Mouse (Mus musculus): ENCODE data around the gene Gm49393. TPM values are rescaled to one million over a fixed set of nuclear protein-coding genes. Genes with fewer than 3 reads are reported as not detected.
"Not testable (repeated sequence)": the region's sequence is repeated elsewhere in the genome, so short reads cannot be mapped to it uniquely, and the experiment has no call there.

Gene Gm49393
- not detected in 2 replicates for polyA plus RNA-seq (2012; rRNA removed)

- H3K36me3 ChIP-seq (ENCODE audit: control insufficient read depth, insufficient read depth, low read length); DNase-seq; H3K4me3 ChIP-seq (ENCODE audit: control insufficient read depth, insufficient read depth, low read length); H3K4me1 ChIP-seq (replicated peaks; ENCODE audit: control insufficient read depth, insufficient read depth, low read length); H3K27me3 ChIP-seq (ENCODE audit: control insufficient read depth, insufficient read depth, low read length); H3K27ac ChIP-seq (ENCODE audit: control insufficient read depth, insufficient read depth, low read length): not testable (repeated sequence)
- 67% methylated on average over 2 of the region's 2 CpGs for WGBS
These were observed at the start of gene Gm49393 for GRCm38 (mm10) chr13:60935490-60935889. Gm49393 (minus strand) TSS chr13:60935590.

DNA sequence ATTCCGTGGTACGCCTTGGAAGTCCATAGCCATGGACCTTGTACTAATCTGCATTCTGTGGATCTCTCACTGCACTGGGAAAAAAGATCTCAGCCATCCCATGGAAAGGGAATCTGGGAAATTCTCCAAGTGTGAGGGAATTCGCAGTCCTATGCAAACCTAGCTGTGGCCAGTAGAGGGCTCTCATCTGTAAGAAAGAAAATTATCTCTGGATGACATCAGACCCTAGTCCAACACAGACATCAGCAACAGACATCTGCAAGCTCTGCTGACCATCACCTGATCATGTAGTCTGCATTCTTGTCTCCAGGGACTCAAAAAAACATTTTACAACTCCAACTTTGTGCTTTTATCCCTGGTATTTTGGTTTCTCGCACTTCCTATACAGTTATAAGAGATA lies 36.9 kb upstream of the Gm49393 start:
- not testable (repeated sequence) for H3K36me3 ChIP-seq (ENCODE audit: control insufficient read depth, insufficient read depth, low read length); H3K27ac ChIP-seq (ENCODE audit: control insufficient read depth, insufficient read depth, low read length); DNase-seq; H3K27me3 ChIP-seq (ENCODE audit: control insufficient read depth, insufficient read depth, low read length); H3K4me3 ChIP-seq (ENCODE audit: control insufficient read depth, insufficient read depth, low read length); H3K4me1 ChIP-seq (replicated peaks; ENCODE audit: control insufficient read depth, insufficient read depth, low read length)
- WGBS, result 81% methylated on average over 4 of the region's 4 CpGs

GRCm38 (mm10) chr13:60963985-60964384 lies 28.6 kb upstream of the Gm49393 start:
- peak; percentile 2 for DNase-seq
- WGBS, result 62% methylated on average over 5 of the region's 5 CpGs
- not testable (repeated sequence) for H3K4me1 ChIP-seq (replicated peaks; ENCODE audit: control insufficient read depth, insufficient read depth, low read length); H3K27me3 ChIP-seq (ENCODE audit: control insufficient read depth, insufficient read depth, low read length); H3K27ac ChIP-seq (ENCODE audit: control insufficient read depth, insufficient read depth, low read length); H3K36me3 ChIP-seq (ENCODE audit: control insufficient read depth, insufficient read depth, low read length); H3K4me3 ChIP-seq (ENCODE audit: control insufficient read depth, insufficient read depth, low read length)

- Histone ChIP-seq H3K4me3 (ENCODE audit: control insufficient read depth, insufficient read depth, low read length) (no peak overlapping the region), H3K4me1 (replicated peaks; ENCODE audit: control insufficient read depth, insufficient read depth, low read length) (no peaks in the 10 kb centered on the region), H3K27ac (ENCODE audit: control insufficient read depth, insufficient read depth, low read length) (no peak overlapping the region), H3K27me3 (ENCODE audit: control insufficient read depth, insufficient read depth, low read length) (no peaks in the 10 kb centered on the region), H3K36me3 (ENCODE audit: control insufficient read depth, insufficient read depth, low read length) (no peaks in the 10 kb centered on the region)
- WGBS, result 86% methylated on average over 5 of the region's 5 CpGs
- DNase-seq, result no peak
- TF ChIP-seq POLR2A (IDR thresholded peaks at IDR 0.05; ENCODE audit: control insufficient read depth, extremely low read depth, insufficient read depth, low read length, poor library complexity) (no peak), CTCF (IDR thresholded peaks at IDR 0.05; ENCODE audit: borderline replicate concordance, control insufficient read depth, extremely low read depth, insufficient read depth, low read length, poor library complexity) (no peak)
These were observed 26.3 kb upstream of the Gm49393 start for GRCm38 (mm10) chr13:60961706-60962105.

DNA sequence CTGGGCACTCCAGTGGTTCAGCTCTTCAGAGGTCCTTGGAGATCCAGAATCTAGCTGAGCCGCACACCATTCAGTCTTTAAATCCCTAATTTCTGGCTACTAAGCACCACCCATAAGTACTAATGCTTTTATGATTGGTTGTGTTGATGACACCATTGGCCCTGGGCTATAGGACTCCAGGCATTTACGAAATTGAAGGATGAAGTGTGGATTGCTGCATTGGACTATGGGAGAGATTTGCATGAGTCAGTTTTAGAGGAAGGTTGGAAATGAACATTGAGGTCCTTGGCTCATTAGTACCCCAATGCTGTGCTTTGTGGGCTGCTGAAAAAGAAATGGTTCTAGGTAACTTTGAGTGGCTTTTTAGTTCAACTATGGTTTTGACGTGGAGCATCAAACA lies 6.5 kb upstream of the Gm49393 start, which contains the start of gene Tpbpa:
Gene Tpbpa (minus strand): TSS at position 101 of the 400 bp plus-strand sequence.
- H3K27me3 ChIP-seq (ENCODE audit: control insufficient read depth, insufficient read depth, low read length); H3K27ac ChIP-seq (ENCODE audit: control insufficient read depth, insufficient read depth, low read length); H3K36me3 ChIP-seq (ENCODE audit: control insufficient read depth, insufficient read depth, low read length); DNase-seq; H3K4me1 ChIP-seq (replicated peaks; ENCODE audit: control insufficient read depth, insufficient read depth, low read length); H3K4me3 ChIP-seq (ENCODE audit: control insufficient read depth, insufficient read depth, low read length): not testable (repeated sequence)
- 87% methylated on average over 3 of the region's 3 CpGs for WGBS

DNA sequence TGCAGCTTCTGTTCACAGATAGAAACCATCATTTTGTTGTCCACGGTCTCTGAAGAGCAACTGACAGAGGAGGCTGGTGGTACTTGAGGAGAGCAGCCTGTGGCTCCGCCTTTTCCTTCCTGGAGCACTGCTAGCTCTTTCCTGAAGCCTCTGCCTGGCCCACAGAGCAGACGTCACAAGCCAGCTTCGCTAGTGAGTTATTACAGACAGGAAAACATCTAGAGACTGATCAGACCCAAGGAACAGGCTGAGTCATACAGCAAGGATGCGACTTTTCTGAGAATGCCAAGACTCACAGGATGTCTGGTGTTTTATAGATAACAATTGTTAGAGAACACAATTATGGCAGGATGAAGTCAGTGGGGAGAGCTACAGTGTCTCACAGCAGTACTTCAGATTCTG lies 1.1 kb upstream of the Gm49393 start, which contains the start of the genes Gm49391 and Ctla2a:
Gene Gm49391 (minus strand): TSS at position 72 of the 402 bp plus-strand sequence.
Gene Ctla2a (minus strand): TSS at position 126 of the 402 bp plus-strand sequence.
- Histone ChIP-seq H3K27ac (ENCODE audit: control insufficient read depth, insufficient read depth, low read length) (no peak within 1 kb of the TSS), H3K4me1 (replicated peaks; ENCODE audit: control insufficient read depth, insufficient read depth, low read length) (peaks cover 4% of the 10 kb centered on the region; the same call in 1 of the 2 replicates), H3K36me3 (ENCODE audit: control insufficient read depth, insufficient read depth, low read length) (no peaks in the 10 kb centered on the region), H3K4me3 (ENCODE audit: control insufficient read depth, insufficient read depth, low read length) (no peak within 1 kb of the TSS), H3K27me3 (ENCODE audit: control insufficient read depth, insufficient read depth, low read length) (no peaks in the 10 kb centered on the region)
- TF ChIP-seq CTCF (IDR thresholded peaks at IDR 0.05; ENCODE audit: borderline replicate concordance, control insufficient read depth, extremely low read depth, insufficient read depth, low read length, poor library complexity), result no peak
- TF ChIP-seq POLR2A (IDR thresholded peaks at IDR 0.05; ENCODE audit: control insufficient read depth, extremely low read depth, insufficient read depth, low read length, poor library complexity), result no peak
- WGBS, result 3% methylated on average over 5 of the region's 5 CpGs
- DNase-seq, result peak; percentile 6

GRCm38 (mm10) chr13:60904780-60905179 lies 30.6 kb downstream of the Gm49393 start, which contains the start of gene Tpbpb:
Tpbpb (minus strand) TSS chr13:60904880.
- H3K27me3 ChIP-seq (ENCODE audit: control insufficient read depth, insufficient read depth, low read length); DNase-seq; H3K4me1 ChIP-seq (replicated peaks; ENCODE audit: control insufficient read depth, insufficient read depth, low read length); H3K36me3 ChIP-seq (ENCODE audit: control insufficient read depth, insufficient read depth, low read length); H3K27ac ChIP-seq (ENCODE audit: control insufficient read depth, insufficient read depth, low read length); H3K4me3 ChIP-seq (ENCODE audit: control insufficient read depth, insufficient read depth, low read length): not testable (repeated sequence)
- WGBS, result 63% methylated on average over 2 of the region's 2 CpGs

- DNase-seq, result peak; percentile 3
- H3K4me1 ChIP-seq (replicated peaks; ENCODE audit: control insufficient read depth, insufficient read depth, low read length), result 0 out of 2 replicates have a peak, but pooled peaks cover 2% of the 10 kb centered on the region
- TF ChIP-seq CTCF (IDR thresholded peaks at IDR 0.05; ENCODE audit: borderline replicate concordance, control insufficient read depth, extremely low read depth, insufficient read depth, low read length, poor library complexity), result no peak
- no peak for TF ChIP-seq POLR2A (IDR thresholded peaks at IDR 0.05; ENCODE audit: control insufficient read depth, extremely low read depth, insufficient read depth, low read length, poor library complexity)
- no peaks in the 10 kb centered on the region for H3K36me3 ChIP-seq (ENCODE audit: control insufficient read depth, insufficient read depth, low read length)
- no peak within 1 kb of the TSS for H3K4me3 ChIP-seq (ENCODE audit: control insufficient read depth, insufficient read depth, low read length)
- WGBS, result 13% methylated on average over 3 of the region's 3 CpGs
- H3K27me3 ChIP-seq (ENCODE audit: control insufficient read depth, insufficient read depth, low read length), result no peaks in the 10 kb centered on the region
- peak within 1 kb of the TSS; percentile 49; the same call in 1 of the 2 replicates for H3K27ac ChIP-seq (ENCODE audit: control insufficient read depth, insufficient read depth, low read length)
These were observed 38.1 kb downstream of the Gm49393 start, which contains the start of gene Ctla2b for GRCm38 (mm10) chr13:60897328-60897727. Ctla2b (minus strand) TSS chr13:60897447.

GRCm38 (mm10) chr13:60896794-60897193 lies 38.6 kb downstream of the Gm49393 start, which contains the start of gene Gm49392:
Gm49392 (minus strand) TSS chr13:60896894.
- H3K4me1 ChIP-seq (replicated peaks; ENCODE audit: control insufficient read depth, insufficient read depth, low read length); H3K4me3 ChIP-seq (ENCODE audit: control insufficient read depth, insufficient read depth, low read length): not testable (repeated sequence)
- WGBS, result 83% methylated on average over 8 of the region's 8 CpGs

More at GRCm38 (mm10) chr13:60896794-60897193, 38.6 kb downstream of the Gm49393 start, which contains the start of gene Gm49392:
- peak within 1 kb of the TSS; percentile 49; the same call in 1 of the 2 replicates for H3K27ac ChIP-seq (ENCODE audit: control insufficient read depth, insufficient read depth, low read length)
- H3K27me3 ChIP-seq (ENCODE audit: control insufficient read depth, insufficient read depth, low read length); H3K36me3 ChIP-seq (ENCODE audit: control insufficient read depth, insufficient read depth, low read length); DNase-seq: not testable (repeated sequence)
